ENCODE assay signal across 35 mouse cellular contexts in the genomic region with DNA sequence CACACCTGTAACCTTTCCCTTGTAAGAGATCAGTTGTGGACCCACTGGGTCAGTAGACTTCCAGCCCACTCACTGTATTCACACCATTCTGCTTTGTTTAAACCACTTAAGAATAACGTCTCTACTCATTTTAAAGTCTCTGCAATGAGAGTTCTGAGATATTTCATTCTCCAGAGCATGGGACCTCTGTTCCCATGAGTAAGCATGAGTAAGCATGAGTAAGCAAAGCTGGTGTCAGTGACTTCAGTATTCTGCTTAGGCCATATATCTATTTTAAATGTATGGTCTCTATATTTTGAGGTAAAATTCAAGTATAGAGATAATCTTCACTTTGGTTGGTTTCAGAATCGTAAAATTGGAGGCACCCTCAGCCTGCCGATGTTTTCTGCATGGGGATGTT. TPM values are rescaled to one million over a fixed set of nuclear protein-coding genes. Genes with fewer than 3 reads are reported as not detected.
"Had no signal": no experiment of that assay in that cellular context is flagged by ENCODE, and none has a peak within 500 bp of the region (broad histone marks: within the 10 kb centered on the region; RNA-seq: fewer than 3 reads in every experiment).

No protein-coding gene starts in this region.

- H3K27me3 ChIP-seq: heart, embryonic 13.5 days; heart, embryonic 15.5 days; hindbrain, embryonic 13.5 days; hindbrain, embryonic 15.5 days; limb, embryonic 13.5 days; limb, embryonic 15.5 days; liver, embryonic 12.5 days had no signal

- DNase-seq: gastrocnemius, postnatal 14 days; gastrocnemius, postnatal 36 days; heart, adult 18-20 months; heart, postnatal 14 days; heart, postnatal 36 days; kidney, adult 18-20 months; kidney, adult 8-10 months; kidney, postnatal 10 days; kidney, postnatal 25 days; kidney, postnatal 4 days; left cerebral cortex, postnatal 4 days; lung, adult 18-20 months had no signal

- H3K36me3 ChIP-seq: heart, embryonic 13.5 days; heart, embryonic 15.5 days; hindbrain, embryonic 13.5 days; hindbrain, embryonic 15.5 days; limb, embryonic 13.5 days; limb, embryonic 15.5 days; liver, embryonic 12.5 days had no signal

- H3K4me3 ChIP-seq: heart, embryonic 13.5 days; heart, embryonic 15.5 days; hindbrain, embryonic 13.5 days; hindbrain, embryonic 15.5 days; layer of hippocampus, adult 2 months; left cerebral cortex, adult 2 months; limb, embryonic 13.5 days; limb, embryonic 15.5 days; liver, embryonic 12.5 days had no signal

RNA-seq across cellular contexts. Expression of a gene that starts 57.0 kb away (rescaled TPM):
- total RNA-seq: gastrocnemius, adult 18-20 months; gastrocnemius, adult 8-10 months; gastrocnemius, postnatal 14 days; gastrocnemius, postnatal 36 days; heart, postnatal 14 days; heart, postnatal 36 days; hematopoietic stem cell, adult 5-6 weeks had no signal
- polyA plus RNA-seq: heart, embryonic 11.5 days; heart, embryonic 13.5 days; heart, embryonic 15.5 days; heart, postnatal 0 days; hindbrain, embryonic 11.5 days; intestine, embryonic 14.5 days; intestine, embryonic 16.5 days; kidney, embryonic 14.5 days; kidney, embryonic 16.5 days; limb, embryonic 11.5 days; limb, embryonic 13.5 days; limb, embryonic 15.5 days; liver, adult 2 months; liver, embryonic 12.5 days; liver, embryonic 14.5 days; liver, embryonic 16.5 days had no signal
